7 mouse cellular contexts compared by ENCODE assay signal in genomic region chr19:46598720-46599252, GRCm38 (mm10). TPM values are rescaled to one million over a fixed set of nuclear protein-coding genes. Genes with fewer than 3 reads are reported as not detected.
DNase-seq lines count a peak whose midpoint lies in the region; ATAC-seq and TF ChIP-seq lines count a peak whose summit lies in the region.

Gene Wbp1l, plus strand, starts transcription at chr19:46599084.

- peak within 1 kb of the TSS; percentile 85 for H3K27ac ChIP-seq in embryonic facial prominence, embryonic 10.5 days (replicated peaks)
- peak within 1 kb of the TSS; percentile 67 for H3K27ac ChIP-seq in intestine, postnatal 0 days (ENCODE audit: low read depth, low read length)
- H3K27ac ChIP-seq in midbrain, embryonic 12.5 days (replicated peaks) = no peak within 1 kb of the TSS; the same call in 1 of the 2 replicates
- peak within 1 kb of the TSS; percentile 47 for H3K27ac ChIP-seq in small intestine, adult 2 months (ENCODE audit: insufficient read depth, low read depth, low read length)

- H3K9ac ChIP-seq in intestine, postnatal 0 days (ENCODE audit: low read depth, low read length) = peak within 1 kb of the TSS; percentile 77
- peak within 1 kb of the TSS; percentile 63 for H3K9ac ChIP-seq in midbrain, embryonic 12.5 days (replicated peaks)

- H3K27me3 ChIP-seq in embryonic facial prominence, embryonic 10.5 days (replicated peaks; ENCODE audit: low read depth, poor library complexity, severe bottlenecking) = no peaks in the 10 kb centered on the region
- H3K27me3 ChIP-seq in intestine, postnatal 0 days (replicated peaks; ENCODE audit: control insufficient read depth, insufficient read depth, low read length) = no peaks in the 10 kb centered on the region
- no peaks in the 10 kb centered on the region for H3K27me3 ChIP-seq in midbrain, embryonic 12.5 days
- H3K27me3 ChIP-seq in small intestine, adult 2 months (ENCODE audit: control insufficient read depth, insufficient read depth, low read length) = no peaks in the 10 kb centered on the region

- peak; percentile 97 for DNase-seq in adrenal gland, postnatal 10 days
- peak; percentile 98 for DNase-seq in embryonic facial prominence, embryonic 10.5 days (ENCODE audit: low spot score)
- peak; percentile 97 for DNase-seq in gonadal fat pad, adult 2 months (ENCODE audit: low read depth)
- peak; percentile 96 for DNase-seq in left cerebral cortex, postnatal 4 days

- H3K4me1 ChIP-seq in embryonic facial prominence, embryonic 10.5 days = peaks cover 19% of the 10 kb centered on the region
- no peaks in the 10 kb centered on the region for H3K4me1 ChIP-seq in intestine, postnatal 0 days (replicated peaks; ENCODE audit: control insufficient read depth, insufficient read depth, low read length)
- H3K4me1 ChIP-seq in midbrain, embryonic 12.5 days = peaks cover 13% of the 10 kb centered on the region
- H3K4me1 ChIP-seq in small intestine, adult 2 months (ENCODE audit: control insufficient read depth, insufficient read depth, insufficient read length, low read length) = peaks cover 5% of the 10 kb centered on the region

- TF ChIP-seq POLR2A in small intestine, adult 2 months (IDR thresholded peaks at IDR 0.05; ENCODE audit: low read depth, low read length) = peak; percentile 80; the same call in 1 of the 2 replicates

- H3K36me3 ChIP-seq in embryonic facial prominence, embryonic 10.5 days (replicated peaks) = peaks cover 59% of the 10 kb centered on the region
- H3K36me3 ChIP-seq in intestine, postnatal 0 days (ENCODE audit: control insufficient read depth, insufficient read depth) = peaks cover 12% of the 10 kb centered on the region; the same call in 1 of the 2 replicates
- 0 out of 2 replicates have a peak, but pooled peaks cover 13% of the 10 kb centered on the region for H3K36me3 ChIP-seq in midbrain, embryonic 12.5 days
- no peaks in the 10 kb centered on the region for H3K36me3 ChIP-seq in small intestine, adult 2 months (ENCODE audit: control insufficient read depth, insufficient read depth, low read length)

- peak; percentile 99 for ATAC-seq in intestine, postnatal 0 days
- ATAC-seq in midbrain, embryonic 12.5 days (ENCODE audit: low FRiP score, low read depth) = peak; percentile 99

- WGBS in embryonic facial prominence, embryonic 10.5 days = 1% methylated on average over 22 of the region's 22 CpGs
- WGBS in intestine, postnatal 0 days = under 1% methylated on average over 22 of the region's 22 CpGs
- WGBS in midbrain, embryonic 12.5 days = 1% methylated on average over 21 of the region's 22 CpGs
- WGBS in small intestine, adult 2 months = 1% methylated on average over 22 of the region's 22 CpGs

- intact Hi-C loops in left cerebral cortex, postnatal 4 days (cut with DNase I) = no loop called here

- peak within 1 kb of the TSS; percentile 76 for H3K4me2 ChIP-seq in intestine, postnatal 0 days (replicated peaks; ENCODE audit: low read depth)
- H3K4me2 ChIP-seq in midbrain, embryonic 12.5 days (replicated peaks) = peak within 1 kb of the TSS; percentile 95

- no peak for TF ChIP-seq CTCF in intestine, postnatal 0 days (IDR thresholded peaks at IDR 0.05; ENCODE audit: low read depth)
- TF ChIP-seq CTCF in small intestine, adult 2 months (IDR thresholded peaks at IDR 0.05; ENCODE audit: extremely low read depth, insufficient read length, insufficient replicate concordance, low read depth, low read length) = no peak

- no peaks in the 10 kb centered on the region for H3K9me3 ChIP-seq in embryonic facial prominence, embryonic 10.5 days
- no peaks in the 10 kb centered on the region for H3K9me3 ChIP-seq in intestine, postnatal 0 days (ENCODE audit: control insufficient read depth)
- H3K9me3 ChIP-seq in midbrain, embryonic 12.5 days = no peaks in the 10 kb centered on the region

- peak within 1 kb of the TSS; percentile 98 for H3K4me3 ChIP-seq in embryonic facial prominence, embryonic 10.5 days
- peak within 1 kb of the TSS; percentile 95 for H3K4me3 ChIP-seq in intestine, postnatal 0 days (ENCODE audit: low read depth, low read length)
- H3K4me3 ChIP-seq in midbrain, embryonic 12.5 days = peak within 1 kb of the TSS; percentile 75
- peak within 1 kb of the TSS; percentile 94 for H3K4me3 ChIP-seq in small intestine, adult 2 months (ENCODE audit: low read depth, low read length)

RNA-seq across cellular contexts. Expression of gene Wbp1l, which starts in this region (rescaled TPM):
- 100 to 1,000 TPM; 122 to 123 TPM for total RNA-seq in adrenal gland, postnatal 10 days (2021)
- polyA plus RNA-seq in embryonic facial prominence, embryonic 10.5 days (2016; fragmentation: Nextera tagmentation; extraction: Ambion mirVana) = 50.8 and 57.3 TPM in 2 replicates
- 104 and 142 TPM in 2 replicates for polyA plus RNA-seq in gonadal fat pad, adult 2 months (2012; rRNA removed)
- 33.1 and 35.2 TPM in 2 replicates for polyA plus RNA-seq in intestine, postnatal 0 days (2015; fragmentation: Nextera tagmentation; extraction: Ambion mirVana)
- total RNA-seq in left cerebral cortex, postnatal 4 days (2021) = 10 to 100 TPM; 43.1 to 45.3 TPM
- polyA plus RNA-seq in midbrain, embryonic 12.5 days (2016; fragmentation: Nextera tagmentation; extraction: Ambion mirVana) = 47.6 and 51.5 TPM in 2 replicates
- 24.8 and 42.4 TPM in 2 replicates for polyA plus RNA-seq in small intestine, adult 2 months (2012; rRNA removed)
